Mouse (Mus musculus) liver, embryonic 11.5 days (tissue): ENCODE measurements at regions not wholly inside any gene's neighbourhood (a gene's known extent, or its start where the extent isn't known, plus 50 kb on each side); places are given as distances from the start of the nearest gene placed in this dataset.

Source experiments
- ATAC-seq: fragments of 200-750 bp; cut with Nextera tagmentation; replicated peaks from 2 replicates; pipeline ENCODE4 v1.8.0; 2017; ENCODE audit warnings: moderate number of reproducible peaks, mild to moderate bottlenecking, moderate TSS enrichment, moderate library complexity; ENCODE audit not compliant: low FRiP score
- DNase-seq: peaks from one replicate; pipeline ENCODE4 v3.0.0-alpha.2; 2017; ENCODE audit warnings: low spot score
- H3K27ac ChIP-seq: fragments of 300-500 bp; sonication (generic); 2 replicates; pipeline ENCODE4 v1.5.1; 2014; ENCODE audit warnings: mild to moderate bottlenecking, low read depth, low read length, control low read depth
- H3K27me3 ChIP-seq: fragments of 300-500 bp; sonication (generic); replicated peaks from 2 replicates; pipeline ENCODE4 v1.6.1; 2014; ENCODE audit warnings: low read length, mixed read lengths; ENCODE audit not compliant: control insufficient read depth, insufficient read depth
- H3K36me3 ChIP-seq: fragments of 300-500 bp; sonication (generic); 2 replicates; pipeline ENCODE4 v1.6.1; 2014; ENCODE audit warnings: mild to moderate bottlenecking, low read length, moderate library complexity, mixed read lengths; ENCODE audit not compliant: control insufficient read depth, insufficient read depth
- H3K4me1 ChIP-seq: fragments of 300-500 bp; sonication (generic); replicated peaks from 2 replicates; pipeline ENCODE4 v1.6.1; 2014; ENCODE audit warnings: low read length, mixed read lengths; ENCODE audit not compliant: control insufficient read depth, insufficient read depth
- H3K4me2 ChIP-seq: fragments of 300-500 bp; sonication (generic); 2 replicates; pipeline ENCODE4 v1.6.1; 2014; ENCODE audit warnings: mild to moderate bottlenecking, control low read depth, moderate library complexity
- H3K4me3 ChIP-seq: fragments of 300-500 bp; sonication (generic); 2 replicates; pipeline ENCODE4 v1.5.1; 2014; ENCODE audit warnings: low read depth, low read length, control low read depth
- H3K9ac ChIP-seq: fragments of 300-500 bp; sonication (generic); 2 replicates; pipeline ENCODE4 v1.6.1; 2014; ENCODE audit warnings: low read depth, low read length, control low read depth
- H3K9me3 ChIP-seq: fragments of 300-500 bp; sonication (generic); 2 replicates; pipeline ENCODE4 v1.6.1; 2016; ENCODE audit warnings: low read length, inconsistent platforms, mixed read lengths; ENCODE audit not compliant: control insufficient read depth
- WGBS: fragments of 180-500 bp; shearing (Covaris S2); extraction: QIAGEN DNeasy Blood & Tissue Kit; methylation state at CpG from one replicate; pipeline ENCODE4 v1.1.7; 2014; 5-methylcytosine and 5-hydroxymethylcytosine counted together

GRCm38 (mm10) chr7:135946071-135946646 is 230.0 kb upstream of the Mki67 start:
- DNase-seq (no peak), ATAC-seq (no peak)
- H3K4me3 ChIP-seq: no peak overlapping the region
- no peak overlapping the region for H3K9ac ChIP-seq
- H3K27ac ChIP-seq: no peak overlapping the region
- H3K36me3 ChIP-seq: no peaks in the 10 kb centered on the region
- H3K4me2 ChIP-seq: no peak overlapping the region
- H3K4me1 ChIP-seq: no peaks in the 10 kb centered on the region
- H3K27me3 ChIP-seq: no peaks in the 10 kb centered on the region; the same call in 1 of the 2 replicates
- H3K9me3 ChIP-seq: no peaks in the 10 kb centered on the region
- 72% methylated on average over 5 of the region's 5 CpGs for WGBS

GRCm38 (mm10) chr7:135961026-135961425 is 244.9 kb upstream of the Mki67 start:
- H3K9ac ChIP-seq: no peak overlapping the region
- DNase-seq (no peak), ATAC-seq (no peak)
- H3K4me3 ChIP-seq: no peak overlapping the region
- H3K36me3 ChIP-seq: no peaks in the 10 kb centered on the region
- no peaks in the 10 kb centered on the region for H3K9me3 ChIP-seq
- H3K4me2 ChIP-seq: no peak overlapping the region
- WGBS: 95% methylated on average over 8 of the region's 8 CpGs
- H3K4me1 ChIP-seq: no peaks in the 10 kb centered on the region
- H3K27me3 ChIP-seq: no peaks in the 10 kb centered on the region
- no peak overlapping the region for H3K27ac ChIP-seq

- WGBS: 63% methylated on average over 6 of the region's 6 CpGs
- no peaks in the 10 kb centered on the region for H3K9me3 ChIP-seq
- no peak overlapping the region for H3K9ac ChIP-seq
- no peaks in the 10 kb centered on the region for H3K27me3 ChIP-seq
- ATAC-seq: no peak
- H3K4me2 ChIP-seq: no peak overlapping the region
- no peaks in the 10 kb centered on the region for H3K4me1 ChIP-seq
- no peak overlapping the region for H3K4me3 ChIP-seq
- no peak overlapping the region for H3K27ac ChIP-seq
- no peak for DNase-seq
- H3K36me3 ChIP-seq: no peaks in the 10 kb centered on the region
Observed at GRCm38 (mm10) chr7:135965528-135965927, 249.4 kb upstream of the Mki67 start.

- no peak overlapping the region for H3K27ac ChIP-seq
- H3K4me1 ChIP-seq: no peaks in the 10 kb centered on the region
- no peak for DNase-seq
- no peak overlapping the region for H3K9ac ChIP-seq
- no peaks in the 10 kb centered on the region for H3K36me3 ChIP-seq
- ATAC-seq: no peak
- no peak overlapping the region for H3K4me2 ChIP-seq
- no peaks in the 10 kb centered on the region for H3K9me3 ChIP-seq
- WGBS: 47% methylated on average over 4 of the region's 4 CpGs
- no peak overlapping the region for H3K4me3 ChIP-seq
- no peaks in the 10 kb centered on the region for H3K27me3 ChIP-seq
Observed at GRCm38 (mm10) chr7:135966231-135966630, 250.1 kb upstream of the Mki67 start.

GRCm38 (mm10) chr7:135968638-135969037 is 252.5 kb upstream of the Mki67 start:
- Histone ChIP-seq H3K36me3 (no peaks in the 10 kb centered on the region), H3K27ac (no peak overlapping the region), H3K9ac (no peak overlapping the region), H3K4me3 (no peak overlapping the region), H3K4me2 (no peak overlapping the region), H3K9me3 (no peaks in the 10 kb centered on the region), H3K4me1 (no peaks in the 10 kb centered on the region), H3K27me3 (no peaks in the 10 kb centered on the region)
- ATAC-seq (no peak), DNase-seq (no peak)
- WGBS: 58% methylated on average over 8 of the region's 8 CpGs

- Histone ChIP-seq H3K4me3 (no peak overlapping the region), H3K9me3 (no peaks in the 10 kb centered on the region), H3K27me3 (no peaks in the 10 kb centered on the region), H3K4me2 (no peak overlapping the region), H3K27ac (no peak overlapping the region), H3K4me1 (no peaks in the 10 kb centered on the region), H3K9ac (no peak overlapping the region), H3K36me3 (no peaks in the 10 kb centered on the region)
- DNase-seq (no peak), ATAC-seq (no peak)
- 62% methylated on average over 6 of the region's 6 CpGs for WGBS
Observed at GRCm38 (mm10) chr7:135986021-135986420, 269.9 kb upstream of the Mki67 start.

- Histone ChIP-seq H3K4me2 (no peak overlapping the region), H3K27me3 (no peaks in the 10 kb centered on the region)
Observed at GRCm38 (mm10) chr7:135990321-135990720, 274.2 kb upstream of the Mki67 start.

GRCm38 (mm10) chr7:135996896-135997295 is 280.7 kb upstream of the Mki67 start:
- 85% methylated on average over 10 of the region's 10 CpGs for whole genome bisulfite sequencing
- H3K4me3 ChIP-seq: no peak overlapping the region
- no peaks in the 10 kb centered on the region for H3K36me3 ChIP-seq
- no peaks in the 10 kb centered on the region for H3K27me3 ChIP-seq
- no peak for DNase-seq
- H3K27ac ChIP-seq: no peak overlapping the region
- no peak for ATAC-seq
- H3K9me3 ChIP-seq: no peaks in the 10 kb centered on the region
- no peak overlapping the region for H3K9ac ChIP-seq
- no peaks in the 10 kb centered on the region for H3K4me1 ChIP-seq
- H3K4me2 ChIP-seq: no peak overlapping the region

More at GRCm38 (mm10) chr7:135990321-135990720, 274.2 kb upstream of the Mki67 start:
- WGBS: 66% methylated on average over 6 of the region's 6 CpGs
- DNase-seq: no peak
- Histone ChIP-seq H3K27ac (no peak overlapping the region), H3K4me3 (no peak overlapping the region), H3K36me3 (no peaks in the 10 kb centered on the region), H3K9me3 (no peaks in the 10 kb centered on the region), H3K4me1 (no peaks in the 10 kb centered on the region), H3K9ac (no peak overlapping the region)
- ATAC-seq: no peak

GRCm38 (mm10) chr7:135997640-135998039 is 281.5 kb upstream of the Mki67 start:
- DNase-seq (no peak), ATAC-seq (no peak)
- Histone ChIP-seq H3K4me1 (no peaks in the 10 kb centered on the region), H3K27me3 (no peaks in the 10 kb centered on the region), H3K4me2 (no peak overlapping the region), H3K27ac (no peak overlapping the region), H3K36me3 (no peaks in the 10 kb centered on the region), H3K9me3 (no peaks in the 10 kb centered on the region), H3K4me3 (no peak overlapping the region), H3K9ac (no peak overlapping the region)
- 57% methylated on average over 3 of the region's 3 CpGs for WGBS
